Mouse (Mus musculus) cerebellum, postnatal 10 days (tissue): ENCODE measurements around the gene Dffa.
"Not testable (repeated sequence)": the region's sequence is repeated elsewhere in the genome, so short reads cannot be mapped to it uniquely, and the experiment has no call there.

Experiments
- DNase-seq, 2 experiments: peaks; one replicate each; pipeline ENCODE4 v3.0.0; 2021; ENCODE audit warnings: mixed read lengths in 2 of 2

Gene Dffa

DNA sequence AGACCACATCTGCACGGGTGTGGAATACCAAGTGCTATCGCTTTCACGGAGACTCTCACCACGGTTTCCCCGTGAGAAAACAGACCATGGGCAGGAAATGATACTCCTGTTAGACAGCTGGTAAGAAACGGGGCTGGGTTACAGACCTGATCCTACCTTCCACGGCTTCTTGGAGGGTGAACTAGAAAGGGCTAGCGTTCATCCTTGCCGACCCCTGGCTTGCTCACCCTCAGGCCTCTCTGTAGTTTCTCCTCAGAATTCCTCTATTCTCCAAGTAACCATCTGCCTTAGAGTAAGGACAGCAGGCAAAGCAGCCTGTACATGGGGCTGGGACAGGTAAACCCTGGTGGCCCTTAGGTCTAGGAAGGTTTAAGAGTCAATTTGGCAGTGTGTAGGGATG, 45.2 kb downstream of the Dffa start:
- DNase-seq: no peak

DNA sequence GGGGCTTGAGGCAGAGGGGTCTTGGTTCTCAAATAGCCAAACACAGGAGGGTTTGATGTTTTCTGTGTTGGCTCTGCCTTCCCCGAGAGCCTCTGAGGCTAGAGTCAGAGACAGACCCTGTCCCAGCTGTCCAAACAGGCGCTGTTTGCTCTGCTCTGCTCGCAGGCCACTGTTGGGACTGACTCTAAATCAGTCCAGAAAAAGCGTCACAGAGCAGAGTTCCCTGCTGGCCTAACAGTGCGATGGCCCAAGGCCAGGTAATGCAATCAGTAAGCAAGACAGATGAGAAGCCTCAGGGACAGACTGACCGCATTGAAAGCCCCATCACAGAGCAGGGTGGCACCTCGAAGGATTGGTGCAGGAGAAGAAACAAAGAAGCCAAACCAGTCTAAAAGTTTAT, 45.7 kb downstream of the Dffa start:
- DNase-seq: no peak

GRCm38 (mm10) chr4:149150256-149150655, 46.3 kb downstream of the Dffa start:
- no peak for DNase-seq

- no peak for DNase-seq
Measured at GRCm38 (mm10) chr4:149150721-149151120, 46.8 kb downstream of the Dffa start.

- DNase-seq: no peak
Measured at GRCm38 (mm10) chr4:149154859-149155258, 50.9 kb downstream of the Dffa start.

GRCm38 (mm10) chr4:149155711-149156110, 51.8 kb downstream of the Dffa start:
- DNase-seq: no peak

GRCm38 (mm10) chr4:149157415-149157973, 53.5 kb downstream of the Dffa start:
- DNase-seq: no peak

DNA sequence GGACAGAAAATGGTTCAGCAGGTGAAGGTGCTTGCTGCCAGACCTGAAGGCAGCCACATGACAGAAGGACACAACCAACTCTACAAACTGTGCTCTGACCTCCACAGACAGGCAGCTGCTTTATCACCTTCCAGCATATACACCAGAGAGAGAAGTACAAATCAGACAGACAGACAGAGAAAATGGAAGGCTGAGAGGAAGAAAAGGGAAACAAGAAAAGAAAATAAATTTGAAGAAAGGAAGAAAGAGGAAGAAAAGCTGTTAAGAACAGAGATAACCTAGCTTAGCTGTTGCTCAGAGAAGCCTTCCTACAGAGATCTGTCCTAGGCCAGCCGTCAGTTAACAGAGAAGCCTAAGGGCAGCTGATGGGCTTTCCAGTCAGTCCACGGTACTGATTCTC, 55.3 kb downstream of the Dffa start:
- no peak for DNase-seq

DNA sequence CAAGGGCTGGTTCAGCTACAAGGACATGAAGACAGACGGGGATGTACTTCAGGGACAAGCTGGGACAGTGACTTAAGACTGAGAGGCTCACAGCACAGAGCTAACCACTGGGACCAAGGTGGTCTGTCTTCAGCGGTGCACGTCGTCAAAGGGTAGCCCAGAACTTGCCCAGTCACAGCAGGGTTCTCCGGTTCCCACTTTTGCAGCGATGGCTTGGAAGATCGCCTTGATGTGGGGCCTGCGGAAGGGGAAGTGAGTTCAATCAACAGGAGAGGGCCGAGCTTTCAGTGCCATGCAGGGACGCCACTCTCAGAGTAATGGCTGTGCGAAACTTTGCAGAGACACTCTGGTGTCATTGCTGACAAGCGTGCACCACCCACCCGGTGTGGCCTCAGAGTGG, 55.9 kb downstream of the Dffa start:
- no peak for DNase-seq

- DNase-seq: no peak
Measured at GRCm38 (mm10) chr4:149161166-149161565, 57.2 kb downstream of the Dffa start.

GRCm38 (mm10) chr4:149163196-149163595, 59.2 kb downstream of the Dffa start:
- no peak for DNase-seq

DNA sequence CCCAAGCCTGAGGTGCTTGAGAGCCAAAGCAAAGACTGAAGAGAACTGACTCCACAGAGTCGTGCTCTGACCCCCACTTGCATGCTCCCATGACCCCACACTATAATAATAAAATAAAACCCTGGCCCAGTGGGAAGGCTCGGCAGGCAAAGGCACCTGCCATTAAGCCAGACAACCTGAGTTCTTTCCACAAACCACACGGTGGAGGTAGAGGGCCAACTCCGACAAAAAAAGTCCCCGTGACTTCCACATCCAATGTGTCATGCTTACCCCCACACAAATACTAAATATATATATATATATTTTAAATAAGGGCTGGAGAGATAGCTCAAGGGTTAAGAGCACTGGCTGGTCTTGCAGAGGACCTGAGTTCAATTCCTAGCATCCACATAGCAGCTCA, 60.2 kb downstream of the Dffa start:
- no peak for DNase-seq

DNA sequence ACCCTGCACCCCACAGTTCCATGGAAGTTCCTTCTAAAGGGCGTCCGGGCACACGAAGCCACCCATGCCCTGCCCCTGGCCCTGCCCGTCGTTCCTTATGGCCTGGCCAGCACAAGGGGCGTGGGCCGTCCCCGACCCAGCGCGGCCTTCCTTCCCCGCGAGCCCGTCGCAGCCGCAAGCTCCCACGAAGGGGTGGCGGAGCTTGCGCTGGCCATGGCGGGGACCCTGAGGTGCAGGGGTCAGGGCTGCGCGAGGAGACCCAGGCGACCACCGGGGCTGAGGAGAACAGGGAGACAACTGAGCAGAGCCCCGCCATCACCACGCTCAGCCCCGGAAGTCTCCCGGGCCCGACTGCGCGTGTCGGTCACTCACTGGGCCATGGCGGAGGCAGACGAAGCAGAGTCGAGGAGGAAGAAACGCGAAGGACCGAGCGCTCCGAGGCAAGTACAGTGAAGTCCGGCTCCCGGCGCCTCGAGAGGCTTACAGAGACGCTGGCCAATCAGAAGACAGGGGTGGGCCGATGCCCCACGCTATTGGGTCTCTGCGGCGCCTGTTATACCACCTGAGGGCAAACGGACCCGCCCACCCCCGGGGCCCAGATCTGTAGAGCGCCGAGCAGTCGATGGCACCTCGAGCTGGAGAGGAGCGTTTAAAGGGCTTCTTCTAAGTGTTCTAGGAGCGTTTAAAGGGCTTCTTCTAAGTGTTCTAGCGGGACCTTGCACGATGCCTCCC, 62.4 kb downstream of the Dffa start, which contains the start of gene Pgd:
Pgd (minus strand) TSS at position 557 of the 732 bp plus-strand sequence.
- peak; percentile 98 for DNase-seq

GRCm38 (mm10) chr4:149166957-149167611, 63.1 kb downstream of the Dffa start:
- DNase-seq: peak in 1 of 2 experiments; percentile 40

GRCm38 (mm10) chr4:149168016-149168415, 64.1 kb downstream of the Dffa start:
- DNase-seq: no peak

GRCm38 (mm10) chr4:149169926-149170325, 66.0 kb downstream of the Dffa start:
- DNase-seq: not testable (repeated sequence)
